Mouse (Mus musculus): Measurements from ENCODE around the gene Il1b.

GRCm38 (mm10) chr2:129338138-129338621 is 32.8 kb downstream of the Il1b start:
- TF ChIP-seq MAX (IDR thresholded peaks at IDR 0.05): no peak
- TF ChIP-seq CTCF (IDR thresholded peaks at IDR 0.05; ENCODE audit: control insufficient read depth, insufficient read depth, insufficient read length): no peak
- TF ChIP-seq MYOD1 (IDR thresholded peaks at IDR 0.05; ENCODE audit: control insufficient read depth, insufficient read length, low read depth): no peak
